Mouse (Mus musculus): ENCODE measurements around the gene Magi1. TPM values are rescaled to one million over a fixed set of nuclear protein-coding genes. Genes with fewer than 3 reads are reported as not detected.
A peak's percentile ranks its signal among the peaks of the same experiment; 100 is the strongest.

Magi1 gene
- polyA plus RNA-seq, 1 experiment, result 2.3 TPM

DNA sequence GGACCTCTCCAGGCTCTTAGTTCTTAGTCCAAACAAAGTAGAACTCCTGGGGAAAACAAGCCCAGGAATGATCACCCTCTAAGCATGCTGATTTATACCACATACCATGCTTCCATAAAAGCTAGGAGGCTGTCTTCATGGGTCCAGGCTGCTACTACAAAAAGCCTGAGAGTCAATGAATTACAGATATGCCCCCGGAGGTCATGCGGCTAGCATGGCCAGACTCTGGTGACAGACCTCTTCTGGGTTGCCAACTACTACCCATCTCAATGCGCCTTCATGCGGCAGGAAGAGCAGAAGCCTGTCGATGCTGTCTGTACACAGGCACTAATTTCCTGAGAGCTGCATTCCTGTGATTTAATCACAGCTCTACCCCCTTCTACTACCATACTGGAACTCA, 92.9 kb downstream of the Magi1 start:
- Histone ChIP-seq H3K27me3 (replicated peaks) (peaks cover 11% of the 10 kb centered on the region), H3K4me3 (replicated peaks) (no peak overlapping the region), H3K4me1 (peaks cover 5% of the 10 kb centered on the region; the same call in 1 of the 2 replicates), H3K36me3 (replicated peaks; ENCODE audit: low read length) (no peaks in the 10 kb centered on the region), H3K9me3 (peaks cover 2% of the 10 kb centered on the region; the same call in 1 of the 2 replicates)
- TF ChIP-seq FLI1 (IDR thresholded peaks at IDR 0.05; ENCODE audit: low read length), result no peak
- TF ChIP-seq GATA1 (IDR thresholded peaks at IDR 0.05; ENCODE audit: borderline replicate concordance, low read length), result no peak

DNA sequence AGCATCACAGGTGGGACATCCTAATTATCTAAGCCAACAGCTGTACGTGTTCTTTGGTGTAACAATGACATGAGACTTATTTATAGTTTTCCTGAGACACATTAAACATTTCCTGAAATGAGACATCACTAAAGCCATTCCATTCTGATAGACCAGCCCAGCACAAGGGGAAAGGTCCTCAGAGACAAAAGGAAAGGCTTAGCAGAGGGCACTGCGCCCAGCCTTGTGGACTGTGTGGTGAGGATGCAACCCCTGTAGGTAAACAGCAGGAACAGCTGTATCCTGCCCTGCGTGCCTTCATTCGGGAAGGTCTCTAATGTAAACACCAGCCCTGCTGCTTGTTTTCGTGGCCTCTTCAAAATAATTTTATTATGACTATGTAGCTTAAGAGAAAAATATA, 94.3 kb downstream of the Magi1 start:
- Histone ChIP-seq H3K9me3 (no peaks in the 10 kb centered on the region), H3K4me1 (peaks cover 5% of the 10 kb centered on the region; the same call in 1 of the 2 replicates), H3K36me3 (replicated peaks; ENCODE audit: low read length) (no peaks in the 10 kb centered on the region), H3K27me3 (replicated peaks) (peaks cover 9% of the 10 kb centered on the region), H3K4me3 (replicated peaks) (no peak overlapping the region)
- TF ChIP-seq FLI1 (IDR thresholded peaks at IDR 0.05; ENCODE audit: low read length), result no peak

DNA sequence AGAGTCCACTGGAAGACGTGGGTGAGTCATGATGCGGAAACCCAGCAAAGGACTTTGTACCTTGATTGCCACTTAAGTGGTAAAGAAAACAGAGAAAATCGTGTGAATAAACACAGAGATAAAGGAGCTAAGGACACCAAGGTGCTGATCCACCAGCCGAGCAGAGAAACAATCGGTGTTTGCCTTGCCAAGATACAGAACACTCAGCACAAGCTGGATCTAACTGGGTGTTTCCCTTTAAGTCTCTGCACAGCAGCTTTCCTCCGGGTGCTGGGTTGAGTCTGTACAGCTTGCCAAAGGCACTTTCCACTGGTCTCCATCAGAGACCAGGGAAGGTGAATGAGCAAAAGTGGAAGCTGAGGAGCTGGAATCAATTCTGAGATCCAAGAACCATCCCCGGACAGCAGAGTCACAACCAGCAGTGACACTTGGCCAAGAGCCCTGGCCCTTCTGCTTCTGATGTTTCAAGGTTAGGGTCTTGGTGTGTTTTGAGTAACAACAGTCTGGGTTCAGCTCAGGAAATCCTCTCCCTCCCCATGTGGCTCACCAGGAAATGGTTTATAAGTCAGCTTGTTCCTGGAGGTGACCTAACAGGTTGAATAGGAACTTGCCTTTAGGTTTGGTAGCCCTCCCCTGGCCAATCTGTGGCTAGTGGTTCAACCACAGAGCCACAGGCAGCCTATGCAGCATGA, 96.9 kb downstream of the Magi1 start:
- Histone ChIP-seq H3K27me3 (replicated peaks) (peaks cover 18% of the 10 kb centered on the region), H3K36me3 (replicated peaks; ENCODE audit: low read length) (no peaks in the 10 kb centered on the region), H3K4me3 (replicated peaks) (no peak overlapping the region), H3K9me3 (no peaks in the 10 kb centered on the region), H3K4me1 (peaks cover 5% of the 10 kb centered on the region; the same call in 1 of the 2 replicates)
- no peak for TF ChIP-seq GATA1 (IDR thresholded peaks at IDR 0.05; ENCODE audit: borderline replicate concordance, low read length)

DNA sequence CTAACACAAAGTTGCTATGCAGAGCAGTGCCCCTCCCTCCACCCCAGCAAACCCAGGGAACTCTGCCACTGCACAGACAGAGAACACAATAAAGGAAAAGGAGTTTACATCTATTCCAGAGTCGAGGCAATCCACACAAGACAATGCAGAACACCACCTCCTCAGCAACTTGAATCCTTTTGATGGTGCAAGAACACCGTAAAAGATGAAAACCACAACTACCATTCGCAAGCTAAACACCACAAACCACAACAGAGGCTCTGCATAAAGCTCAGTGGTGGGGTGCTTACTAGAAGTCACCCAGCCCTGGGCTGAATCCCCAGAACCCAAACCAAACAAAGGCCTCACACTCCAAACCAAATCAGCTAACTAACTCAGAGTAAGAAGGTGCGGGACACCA, 99.4 kb downstream of the Magi1 start:
- no peaks in the 10 kb centered on the region for H3K9me3 ChIP-seq
- TF ChIP-seq GATA1 (IDR thresholded peaks at IDR 0.05; ENCODE audit: borderline replicate concordance, low read length) (no peak), FLI1 (IDR thresholded peaks at IDR 0.05; ENCODE audit: low read length) (no peak)

DNA sequence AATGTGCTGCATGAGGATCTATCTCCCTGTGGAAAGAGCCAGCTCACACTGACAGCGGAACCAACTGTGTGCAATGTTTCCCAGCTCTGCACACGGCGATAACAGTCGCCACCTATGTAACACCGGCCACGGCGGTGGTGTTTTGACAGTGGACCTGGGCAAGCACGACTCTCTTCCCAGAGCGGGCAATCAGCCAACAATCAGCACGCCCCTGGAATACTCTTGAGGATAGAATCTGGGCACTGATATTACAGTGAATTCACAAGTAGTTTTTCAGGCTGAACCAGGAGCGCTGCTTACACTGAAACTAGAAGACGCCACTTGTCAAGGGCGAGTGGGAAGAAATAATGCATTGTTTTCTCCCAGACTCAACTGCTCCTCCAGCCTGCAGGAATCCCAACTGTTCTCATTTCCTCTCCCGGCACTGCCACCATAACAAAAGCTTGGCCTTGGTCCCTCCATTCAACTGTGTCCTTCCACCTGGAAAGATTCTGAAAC, 100.3 kb downstream of the Magi1 start:
- Histone ChIP-seq H3K4me1 (peaks cover 5% of the 10 kb centered on the region; the same call in 1 of the 2 replicates), H3K4me3 (replicated peaks) (no peak overlapping the region), H3K27me3 (replicated peaks) (peaks cover 15% of the 10 kb centered on the region), H3K9me3 (no peaks in the 10 kb centered on the region), H3K36me3 (replicated peaks; ENCODE audit: low read length) (no peaks in the 10 kb centered on the region)
- TF ChIP-seq GATA1 (IDR thresholded peaks at IDR 0.05; ENCODE audit: borderline replicate concordance, low read length) (no peak), FLI1 (IDR thresholded peaks at IDR 0.05; ENCODE audit: low read length) (no peak)

More for the DNA sequence above, 99.4 kb downstream of the Magi1 start:
- Histone ChIP-seq H3K36me3 (replicated peaks; ENCODE audit: low read length) (no peaks in the 10 kb centered on the region), H3K4me3 (replicated peaks) (no peak overlapping the region), H3K27me3 (replicated peaks) (peaks cover 15% of the 10 kb centered on the region), H3K4me1 (peaks cover 5% of the 10 kb centered on the region; the same call in 1 of the 2 replicates)

DNA sequence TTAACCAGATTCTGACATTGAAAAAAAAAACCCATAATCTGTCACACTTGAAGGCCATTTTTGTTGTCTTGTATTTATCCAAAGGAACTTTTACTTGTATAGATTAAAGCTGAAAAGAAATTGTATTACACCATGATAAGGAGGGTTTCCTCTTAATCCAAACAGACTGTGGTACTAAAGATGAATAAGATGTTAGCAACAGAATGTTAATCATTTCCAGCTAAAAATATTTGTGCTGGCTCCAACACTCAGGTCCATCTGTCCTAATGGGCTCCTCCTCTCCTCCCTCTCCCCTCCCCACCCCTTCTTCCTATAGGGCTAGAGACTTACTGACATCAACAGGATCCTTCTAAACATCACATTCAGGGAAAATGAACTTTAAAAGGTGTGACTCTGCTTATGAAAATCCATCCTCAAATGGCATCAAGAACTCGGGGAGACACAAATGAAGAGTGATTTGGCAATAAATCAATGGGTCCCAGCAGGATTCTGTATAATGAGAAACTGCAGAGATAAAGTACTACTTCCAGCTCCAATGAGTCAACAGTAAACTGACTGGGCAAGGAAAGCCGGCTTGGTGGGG, 102.0 kb downstream of the Magi1 start:
- Histone ChIP-seq H3K4me1 (no peaks in the 10 kb centered on the region; the same call in 1 of the 2 replicates), H3K27me3 (replicated peaks) (peaks cover 13% of the 10 kb centered on the region), H3K9me3 (no peaks in the 10 kb centered on the region)

DNA sequence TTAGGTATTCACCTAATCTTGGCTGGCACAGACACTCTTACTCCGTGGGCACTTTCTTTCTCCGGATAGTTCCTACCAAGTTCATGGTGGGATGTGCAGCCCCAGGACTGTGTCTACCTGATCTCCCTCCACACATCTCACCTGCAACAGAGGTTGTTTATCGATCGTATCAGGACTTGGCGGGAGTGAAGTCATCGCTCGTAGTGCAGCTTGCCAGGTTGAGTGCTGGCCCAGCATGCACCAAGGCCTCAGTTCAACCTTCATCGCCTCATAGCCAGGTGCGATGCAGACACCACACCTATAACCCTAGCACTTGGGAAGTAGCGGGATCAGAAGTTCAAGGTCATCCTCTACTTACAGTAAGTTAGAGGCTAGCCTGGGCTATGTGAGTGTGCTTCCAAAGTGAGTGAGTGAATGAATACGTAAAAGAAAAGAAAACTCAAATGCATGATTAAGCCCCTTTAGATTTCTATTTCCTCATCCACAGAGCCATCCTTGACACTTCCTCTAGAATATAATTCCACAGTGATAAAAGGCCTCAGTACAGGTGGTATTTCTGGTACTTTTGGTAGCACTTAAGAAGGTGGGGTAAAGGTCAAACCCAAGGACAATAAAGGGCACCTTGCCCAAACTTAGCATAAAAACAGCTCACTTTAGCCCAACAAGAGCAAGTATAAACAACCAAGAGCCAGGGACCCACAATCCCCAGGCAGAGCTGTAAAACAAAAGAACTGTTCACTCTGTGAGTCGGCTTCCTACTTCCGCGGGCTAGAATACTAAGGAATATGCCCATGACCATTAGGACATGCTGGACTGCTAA, 103.2 kb downstream of the Magi1 start:
- TF ChIP-seq FLI1 (IDR thresholded peaks at IDR 0.05; ENCODE audit: low read length), result no peak
- no peak for TF ChIP-seq GATA1 (IDR thresholded peaks at IDR 0.05; ENCODE audit: borderline replicate concordance, low read length)

More for the DNA sequence above, 102.0 kb downstream of the Magi1 start:
- Histone ChIP-seq H3K36me3 (replicated peaks; ENCODE audit: low read length) (no peaks in the 10 kb centered on the region), H3K4me3 (replicated peaks) (no peak overlapping the region)
- no peak for TF ChIP-seq FLI1 (IDR thresholded peaks at IDR 0.05; ENCODE audit: low read length)
- no peak for TF ChIP-seq GATA1 (IDR thresholded peaks at IDR 0.05; ENCODE audit: borderline replicate concordance, low read length)

DNA sequence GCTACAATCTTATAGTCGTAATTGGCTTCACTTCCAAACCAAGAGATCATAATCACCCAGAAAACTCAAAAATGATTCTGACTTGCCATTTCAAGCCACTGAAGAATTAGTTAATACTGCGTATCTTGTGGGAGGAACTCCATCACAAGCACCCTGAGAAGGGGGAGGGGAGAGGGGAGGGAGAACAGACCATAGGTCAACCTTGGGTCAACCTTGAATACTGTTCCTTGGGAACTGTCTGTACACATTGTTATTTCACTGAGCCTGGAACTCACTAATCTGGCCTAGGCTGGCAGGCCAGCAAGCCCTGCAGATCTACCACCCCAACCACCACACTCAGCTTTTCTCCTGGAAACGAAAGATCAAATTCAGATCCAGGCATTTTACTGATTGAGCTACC, 106.2 kb downstream of the Magi1 start:
- H3K36me3 ChIP-seq (replicated peaks; ENCODE audit: low read length), result no peaks in the 10 kb centered on the region
- peaks cover 10% of the 10 kb centered on the region for H3K27me3 ChIP-seq (replicated peaks)
- TF ChIP-seq GATA1 (IDR thresholded peaks at IDR 0.05; ENCODE audit: borderline replicate concordance, low read length), result no peak
- no peak for TF ChIP-seq FLI1 (IDR thresholded peaks at IDR 0.05; ENCODE audit: low read length)
- H3K4me1 ChIP-seq, result no peaks in the 10 kb centered on the region
- H3K4me3 ChIP-seq (replicated peaks), result no peak overlapping the region
- H3K9me3 ChIP-seq, result no peaks in the 10 kb centered on the region

More for the DNA sequence above, 103.2 kb downstream of the Magi1 start:
- H3K36me3 ChIP-seq (replicated peaks; ENCODE audit: low read length), result no peaks in the 10 kb centered on the region
- peaks cover 14% of the 10 kb centered on the region for H3K27me3 ChIP-seq (replicated peaks)
- peak overlapping the region; percentile 21 for H3K4me3 ChIP-seq (replicated peaks)
- H3K9me3 ChIP-seq, result no peaks in the 10 kb centered on the region
- H3K4me1 ChIP-seq, result no peaks in the 10 kb centered on the region

DNA sequence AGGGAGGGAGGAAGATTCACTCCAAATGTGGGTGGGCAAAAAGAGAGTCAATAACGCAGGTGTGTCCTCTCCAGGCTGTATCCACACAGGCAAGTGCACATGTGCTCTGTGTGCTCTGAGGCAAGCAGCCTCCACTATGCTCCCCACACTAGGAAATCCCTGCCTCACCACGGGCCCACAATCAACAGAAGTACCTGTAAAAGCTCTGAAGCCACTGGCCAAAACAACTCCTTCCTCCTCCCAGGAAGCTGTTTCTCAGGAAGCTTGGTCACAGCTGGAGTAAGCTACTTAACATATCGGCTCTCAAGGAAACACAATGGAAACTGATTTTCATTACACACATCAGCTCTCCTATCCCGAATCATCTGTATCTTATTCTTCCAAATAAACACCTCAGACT, 107.0 kb downstream of the Magi1 start:
- no peaks in the 10 kb centered on the region for H3K36me3 ChIP-seq (replicated peaks; ENCODE audit: low read length)
- H3K4me3 ChIP-seq (replicated peaks), result no peak overlapping the region
- H3K27me3 ChIP-seq (replicated peaks), result peaks cover 5% of the 10 kb centered on the region
- no peak for TF ChIP-seq GATA1 (IDR thresholded peaks at IDR 0.05; ENCODE audit: borderline replicate concordance, low read length)
- H3K9me3 ChIP-seq, result no peaks in the 10 kb centered on the region
- H3K4me1 ChIP-seq, result no peaks in the 10 kb centered on the region

Measured in megakaryocyte, embryonic 14.5 days (primary cell).